In genomic region chr7:49132851-49133351, GRCm38 (mm10) we compare ENCODE assay signal across 8 mouse cellular contexts.
A peak's percentile ranks its signal among the peaks of the same experiment; 100 is the strongest.
DNase-seq lines count a peak whose midpoint lies in the region; ATAC-seq lines count a peak whose summit lies in the region.

No protein-coding gene starts in this region.

- WGBS in hindbrain, embryonic 16.5 days, result 27% methylated on average over 10 of the region's 10 CpGs

- peak; percentile 75 to 88 for DNase-seq in cerebellum, postnatal 4 days (ENCODE audit: low spot score in 2 of 2)
- DNase-seq in gastrocnemius, adult 18-20 months (ENCODE audit: low spot score), result peak; percentile 76
- DNase-seq in layer of hippocampus, postnatal 36 days, result peak; percentile 84 to 88
- peak; percentile 95 for DNase-seq in right cerebral cortex, postnatal 10 days (ENCODE audit: low spot score in 2 of 2)
- peak; percentile 69 for DNase-seq in urinary bladder, postnatal 25 days (ENCODE audit: low spot score)

- H3K4me3 ChIP-seq in hindbrain, embryonic 16.5 days (ENCODE audit: low read length), result no peak overlapping the region

- H3K36me3 ChIP-seq in hindbrain, embryonic 16.5 days (ENCODE audit: control insufficient read depth, insufficient read depth, low read length), result no peaks in the 10 kb centered on the region

- no peaks in the 10 kb centered on the region for H3K27me3 ChIP-seq in hindbrain, embryonic 16.5 days (replicated peaks; ENCODE audit: control insufficient read depth, insufficient read depth, low read length)

- peak; percentile 59 for ATAC-seq in activated CD4-positive, CD25-positive, alpha-beta regulatory T cell, adult 4 months
- peak; percentile 77 for ATAC-seq in hindbrain, embryonic 16.5 days
- peak; percentile 86 for ATAC-seq in megakaryocyte, adult 5-6 weeks (ENCODE audit: poor library complexity, severe bottlenecking)

- no peak overlapping the region for H3K4me2 ChIP-seq in hindbrain, embryonic 16.5 days (ENCODE audit: low read length)

- H3K4me1 ChIP-seq in hindbrain, embryonic 16.5 days (ENCODE audit: control insufficient read depth, insufficient read depth, low read depth, low read length), result peaks cover 6% of the 10 kb centered on the region

- H3K9me3 ChIP-seq in hindbrain, embryonic 16.5 days (ENCODE audit: control insufficient read depth, low read length), result 0 out of 2 replicates have a peak, but pooled peaks cover 4% of the 10 kb centered on the region

- H3K27ac ChIP-seq in hindbrain, embryonic 16.5 days (ENCODE audit: low read depth, low read length), result 0 out of 2 replicates have a peak overlapping the region, but pooled peaks have one; percentile 47

- H3K9ac ChIP-seq in hindbrain, embryonic 16.5 days (ENCODE audit: low read depth, low read length), result 0 out of 2 replicates have a peak overlapping the region, but pooled peaks have one; percentile 32
